Mouse (Mus musculus): ENCODE data around the gene Mindy2. TPM values are rescaled to one million over a fixed set of nuclear protein-coding genes. Genes with fewer than 3 reads are reported as not detected.

Mindy2 gene
- 3.5 and 4.0 TPM in 2 replicates for polyA plus RNA-seq (2011; ENCODE audit: insufficient read depth, insufficient read length, low read depth, missing spikeins)

GRCm38 (mm10) chr9:70657013-70657967, at the start of gene Mindy2:
TSS of gene Mindy2 (minus strand) at chr9:70657174.
- Histone ChIP-seq H3K4me3 (ENCODE audit: low read depth, low read length) (peak within 1 kb of the TSS; percentile 87), H3K9ac (ENCODE audit: low read depth, poor library complexity, severe bottlenecking) (peak within 1 kb of the TSS; percentile 62), H3K27ac (ENCODE audit: insufficient read depth, low read length) (no peak within 1 kb of the TSS), H3K36me3 (ENCODE audit: control insufficient read depth, insufficient read depth, low read length, poor library complexity, severe bottlenecking) (no peaks in the 10 kb centered on the region), H3K27me3 (ENCODE audit: control insufficient read depth, insufficient read depth, low read length, poor library complexity, severe bottlenecking) (no peaks in the 10 kb centered on the region), H3K4me1 (ENCODE audit: control insufficient read depth, insufficient read depth, low read length) (no peaks in the 10 kb centered on the region), H3K9me3 (replicated peaks; ENCODE audit: control insufficient read depth, insufficient read depth, low read length, poor library complexity, severe bottlenecking) (no peaks in the 10 kb centered on the region)
- no peak for TF ChIP-seq CTCF (IDR thresholded peaks at IDR 0.05; ENCODE audit: low read depth, low read length)
- TF ChIP-seq EP300 (IDR thresholded peaks at IDR 0.05; ENCODE audit: insufficient read depth, low read depth, low read length): no peak
- no peak for TF ChIP-seq POLR2A (IDR thresholded peaks at IDR 0.05; ENCODE audit: insufficient read depth, low read length)

- Histone ChIP-seq H3K9me3 (replicated peaks; ENCODE audit: control insufficient read depth, insufficient read depth, low read length, poor library complexity, severe bottlenecking) (no peaks in the 10 kb centered on the region), H3K36me3 (ENCODE audit: control insufficient read depth, insufficient read depth, low read length, poor library complexity, severe bottlenecking) (no peaks in the 10 kb centered on the region), H3K9ac (ENCODE audit: low read depth, poor library complexity, severe bottlenecking) (no peak overlapping the region), H3K4me1 (ENCODE audit: control insufficient read depth, insufficient read depth, low read length) (no peaks in the 10 kb centered on the region), H3K27ac (ENCODE audit: insufficient read depth, low read length) (no peak overlapping the region), H3K27me3 (ENCODE audit: control insufficient read depth, insufficient read depth, low read length, poor library complexity, severe bottlenecking) (no peaks in the 10 kb centered on the region), H3K4me3 (ENCODE audit: low read depth, low read length) (no peak overlapping the region)
- TF ChIP-seq EP300 (IDR thresholded peaks at IDR 0.05; ENCODE audit: insufficient read depth, low read depth, low read length): no peak
- no peak for TF ChIP-seq CTCF (IDR thresholded peaks at IDR 0.05; ENCODE audit: low read depth, low read length)
- no peak for TF ChIP-seq POLR2A (IDR thresholded peaks at IDR 0.05; ENCODE audit: insufficient read depth, low read length)
Measured at GRCm38 (mm10) chr9:70706444-70706843, 49.5 kb upstream of the Mindy2 start.

GRCm38 (mm10) chr9:70703597-70704203, 46.7 kb upstream of the Mindy2 start:
- Histone ChIP-seq H3K4me3 (ENCODE audit: low read depth, low read length) (no peak overlapping the region), H3K36me3 (ENCODE audit: control insufficient read depth, insufficient read depth, low read length, poor library complexity, severe bottlenecking) (no peaks in the 10 kb centered on the region), H3K4me1 (ENCODE audit: control insufficient read depth, insufficient read depth, low read length) (no peaks in the 10 kb centered on the region), H3K9ac (ENCODE audit: low read depth, poor library complexity, severe bottlenecking) (no peak overlapping the region), H3K9me3 (replicated peaks; ENCODE audit: control insufficient read depth, insufficient read depth, low read length, poor library complexity, severe bottlenecking) (no peaks in the 10 kb centered on the region), H3K27me3 (ENCODE audit: control insufficient read depth, insufficient read depth, low read length, poor library complexity, severe bottlenecking) (no peaks in the 10 kb centered on the region), H3K27ac (ENCODE audit: insufficient read depth, low read length) (no peak overlapping the region)
- TF ChIP-seq POLR2A (IDR thresholded peaks at IDR 0.05; ENCODE audit: insufficient read depth, low read length) (no peak), CTCF (IDR thresholded peaks at IDR 0.05; ENCODE audit: low read depth, low read length) (no peak), EP300 (IDR thresholded peaks at IDR 0.05; ENCODE audit: insufficient read depth, low read depth, low read length) (no peak)

- H3K9me3 ChIP-seq (replicated peaks; ENCODE audit: control insufficient read depth, insufficient read depth, low read length, poor library complexity, severe bottlenecking): no peaks in the 10 kb centered on the region
- H3K9ac ChIP-seq (ENCODE audit: low read depth, poor library complexity, severe bottlenecking): no peak overlapping the region
- H3K4me1 ChIP-seq (ENCODE audit: control insufficient read depth, insufficient read depth, low read length): no peaks in the 10 kb centered on the region
- no peak overlapping the region for H3K27ac ChIP-seq (ENCODE audit: insufficient read depth, low read length)
- TF ChIP-seq CTCF (IDR thresholded peaks at IDR 0.05; ENCODE audit: low read depth, low read length) (no peak), EP300 (IDR thresholded peaks at IDR 0.05; ENCODE audit: insufficient read depth, low read depth, low read length) (no peak), POLR2A (IDR thresholded peaks at IDR 0.05; ENCODE audit: insufficient read depth, low read length) (no peak)
- H3K36me3 ChIP-seq (ENCODE audit: control insufficient read depth, insufficient read depth, low read length, poor library complexity, severe bottlenecking): no peaks in the 10 kb centered on the region
- no peaks in the 10 kb centered on the region for H3K27me3 ChIP-seq (ENCODE audit: control insufficient read depth, insufficient read depth, low read length, poor library complexity, severe bottlenecking)
- H3K4me3 ChIP-seq (ENCODE audit: low read depth, low read length): no peak overlapping the region
Measured at GRCm38 (mm10) chr9:70698090-70698489, 41.1 kb upstream of the Mindy2 start.

GRCm38 (mm10) chr9:70695723-70696122, 38.7 kb upstream of the Mindy2 start:
- H3K9me3 ChIP-seq (replicated peaks; ENCODE audit: control insufficient read depth, insufficient read depth, low read length, poor library complexity, severe bottlenecking): no peaks in the 10 kb centered on the region
- H3K27me3 ChIP-seq (ENCODE audit: control insufficient read depth, insufficient read depth, low read length, poor library complexity, severe bottlenecking): no peaks in the 10 kb centered on the region
- H3K4me3 ChIP-seq (ENCODE audit: low read depth, low read length): no peak overlapping the region
- H3K4me1 ChIP-seq (ENCODE audit: control insufficient read depth, insufficient read depth, low read length): no peaks in the 10 kb centered on the region
- H3K9ac ChIP-seq (ENCODE audit: low read depth, poor library complexity, severe bottlenecking): no peak overlapping the region
- TF ChIP-seq POLR2A (IDR thresholded peaks at IDR 0.05; ENCODE audit: insufficient read depth, low read length): no peak
- TF ChIP-seq EP300 (IDR thresholded peaks at IDR 0.05; ENCODE audit: insufficient read depth, low read depth, low read length): no peak
- TF ChIP-seq CTCF (IDR thresholded peaks at IDR 0.05; ENCODE audit: low read depth, low read length): no peak
- no peak overlapping the region for H3K27ac ChIP-seq (ENCODE audit: insufficient read depth, low read length)
- no peaks in the 10 kb centered on the region for H3K36me3 ChIP-seq (ENCODE audit: control insufficient read depth, insufficient read depth, low read length, poor library complexity, severe bottlenecking)
